Mouse (Mus musculus) limb, embryonic 14.5 days (tissue): ENCODE measurements around the gene Tmem214. TPM values are rescaled to one million over a fixed set of nuclear protein-coding genes. Genes with fewer than 3 reads are reported as not detected.
"Not testable (repeated sequence)": the region's sequence is repeated elsewhere in the genome, so short reads cannot be mapped to it uniquely, and the experiment has no call there.

Experiments
- ATAC-seq: fragments of 200-750 bp; cut with Nextera tagmentation; 2 replicates; pipeline ENCODE4 v1.8.0; 2017; ENCODE audit warnings: low read depth, moderate number of reproducible peaks, moderate TSS enrichment; ENCODE audit not compliant: low FRiP score
- DNase-seq: peaks from one replicate; pipeline ENCODE4 v3.0.0-alpha.2; 2015; ENCODE audit warnings: low spot score
- H3K27ac ChIP-seq: fragments of 300-500 bp; sonication (generic); replicated peaks from 2 replicates; pipeline ENCODE4 v1.5.1; 2014; ENCODE audit warnings: low read depth, mild to moderate bottlenecking, low read length, moderate library complexity, mixed read lengths
- H3K27me3 ChIP-seq: fragments of 300-500 bp; sonication (generic); 2 replicates; pipeline ENCODE4 v1.6.1; 2014; ENCODE audit warnings: low read length, mixed read lengths; ENCODE audit not compliant: control insufficient read depth, insufficient read depth
- H3K36me3 ChIP-seq: fragments of 300-500 bp; sonication (generic); 2 replicates; pipeline ENCODE4 v1.6.1; 2014; ENCODE audit warnings: mild to moderate bottlenecking, low read length, moderate library complexity, mixed read lengths; ENCODE audit not compliant: control insufficient read depth, insufficient read depth
- H3K4me1 ChIP-seq: fragments of 300-500 bp; sonication (generic); 2 replicates; pipeline ENCODE4 v1.6.1; 2014; ENCODE audit warnings: antibody characterized with exemption, low read length, mixed read lengths; ENCODE audit not compliant: control insufficient read depth, insufficient read depth
- H3K4me2 ChIP-seq: fragments of 300-500 bp; sonication (generic); replicated peaks from 2 replicates; pipeline ENCODE4 v1.6.1; 2014; ENCODE audit warnings: low read depth, mild to moderate bottlenecking, low read length, moderate library complexity; ENCODE audit not compliant: severe bottlenecking
- H3K4me3 ChIP-seq: fragments of 300-500 bp; sonication (generic); replicated peaks from 2 replicates; pipeline ENCODE4 v1.5.1; 2014; ENCODE audit warnings: low read length
- H3K9ac ChIP-seq: fragments of 300-500 bp; sonication (generic); 2 replicates; pipeline ENCODE4 v1.6.1; 2014; ENCODE audit warnings: mild to moderate bottlenecking, low read depth, low read length, moderate library complexity; ENCODE audit not compliant: severe bottlenecking
- H3K9me3 ChIP-seq: fragments of 300-500 bp; sonication (generic); 2 replicates; pipeline ENCODE4 v1.6.1; 2016; ENCODE audit warnings: low read length; ENCODE audit not compliant: control insufficient read depth
- POLR2A ChIP-seq: fragments of 200-500 bp; IDR thresholded peaks from 2 replicates; pipeline ENCODE4 v1.8.0; 2012; ENCODE audit warnings: inconsistent platforms, mild to moderate bottlenecking, moderate library complexity, borderline replicate concordance; ENCODE audit not compliant: insufficient read depth, insufficient read length; ENCODE audit errors: extremely low read depth
- WGBS: fragments of 180-500 bp; shearing (Covaris S2); extraction: QIAGEN DNeasy Blood & Tissue Kit; methylation state at CpG from one replicate; pipeline ENCODE4 v1.1.7; 2014; 5-methylcytosine and 5-hydroxymethylcytosine counted together
- polyA plus RNA-seq, 2 experiments: library from polyadenylated mRNA; depleted of rRNA in 1 of 2; stranded (reverse) in 1 of 2; unstranded in 1 of 2; fragments of >200 nt; fragmentation: Nextera tagmentation in 1 of 2; extraction: Ambion mirVana in 1 of 2; gene quantifications; 2 replicates each; pipeline versions ENCODE4 v1.2.1 to v1.2.3; 2012 to 2014

Gene Tmem214
- polyA plus RNA-seq, 2 experiments = 81.8 to 115 TPM

DNA sequence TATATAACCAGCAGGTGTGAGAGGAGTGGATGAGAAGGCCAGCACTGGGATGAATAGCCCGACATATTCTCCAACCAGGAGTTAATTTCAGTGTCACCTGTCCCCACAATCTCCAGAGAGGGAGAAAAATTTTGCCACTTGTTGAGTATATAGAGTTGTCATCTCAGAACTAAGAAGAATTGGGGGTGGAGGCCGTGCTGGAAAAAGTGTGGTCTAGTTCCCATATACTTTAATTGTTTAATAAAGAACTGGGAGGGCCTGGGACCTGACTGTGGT, 2.3 kb downstream of the Tmem214 start:
- DNase-seq = no peak
- WGBS = 13% methylated on average over 2 of the region's 2 CpGs
- Histone ChIP-seq H3K27me3 (no peaks in the 10 kb centered on the region), H3K4me2 (peak overlapping the region; percentile 80), H3K9ac (peak overlapping the region; percentile 96), H3K4me3 (peak overlapping the region; percentile 94), H3K9me3 (no peaks in the 10 kb centered on the region), H3K27ac (peak overlapping the region; percentile 79), H3K4me1 (peaks cover 13% of the 10 kb centered on the region), H3K36me3 (peaks cover 50% of the 10 kb centered on the region)
- no peak for ATAC-seq
- TF ChIP-seq POLR2A = no peak

DNA sequence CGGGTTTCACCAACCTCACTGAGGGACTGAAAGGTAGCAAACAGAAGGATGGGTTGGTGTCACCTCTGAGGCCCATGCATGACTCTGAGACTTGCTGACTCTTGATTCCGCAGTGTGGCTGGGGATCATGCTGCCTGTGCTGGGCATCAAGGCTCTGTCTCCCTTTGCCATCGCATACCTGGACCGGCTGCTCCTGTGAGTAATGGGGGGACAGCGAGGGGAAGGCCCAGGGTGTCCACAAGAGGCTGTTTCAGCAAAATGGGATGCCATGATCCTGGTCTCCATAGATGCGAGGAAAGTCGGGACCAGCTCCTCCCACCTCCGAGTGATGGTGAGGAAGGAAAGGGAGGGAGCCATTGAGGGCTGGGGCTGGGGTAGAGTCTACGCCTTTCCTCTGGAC, 4.8 kb downstream of the Tmem214 start:
- 93% methylated on average over 9 of the region's 9 CpGs for WGBS
- H3K4me1 ChIP-seq = peaks cover 13% of the 10 kb centered on the region
- peaks cover 66% of the 10 kb centered on the region for H3K36me3 ChIP-seq
- H3K4me3 ChIP-seq = no peak overlapping the region
- no peak overlapping the region for H3K27ac ChIP-seq
- no peaks in the 10 kb centered on the region for H3K9me3 ChIP-seq
- no peak overlapping the region for H3K9ac ChIP-seq
- H3K27me3 ChIP-seq = no peaks in the 10 kb centered on the region
- no peak for TF ChIP-seq POLR2A
- no peak overlapping the region for H3K4me2 ChIP-seq
- ATAC-seq = no peak
- no peak for DNase-seq

DNA sequence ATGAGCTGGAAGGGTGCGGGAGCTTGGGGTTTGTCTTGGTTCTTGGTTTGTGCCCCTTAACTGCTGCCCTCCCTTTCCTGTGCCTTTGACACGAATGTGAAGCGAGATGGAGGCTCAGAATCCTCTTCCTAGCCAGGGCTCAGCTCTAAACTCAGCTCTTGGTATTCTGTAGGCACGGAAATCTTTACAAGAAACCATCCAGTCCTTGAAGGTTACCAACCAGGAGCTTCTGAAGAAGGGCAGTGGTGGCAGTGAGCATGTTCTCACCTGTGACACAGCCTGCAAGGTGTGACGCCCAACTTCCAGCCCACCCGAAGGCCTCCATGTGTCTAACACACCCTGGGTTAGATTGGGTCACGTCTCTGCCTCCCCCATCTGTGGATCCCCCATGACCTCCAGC, 6.6 kb downstream of the Tmem214 start:
- no peaks in the 10 kb centered on the region for H3K9me3 ChIP-seq
- no peak overlapping the region for H3K4me2 ChIP-seq
- H3K27ac ChIP-seq = no peak overlapping the region
- no peak for TF ChIP-seq POLR2A
- WGBS = 90% methylated on average over 7 of the region's 7 CpGs
- peaks cover 68% of the 10 kb centered on the region for H3K36me3 ChIP-seq
- DNase-seq (no peak), ATAC-seq (no peak)
- no peaks in the 10 kb centered on the region for H3K27me3 ChIP-seq
- H3K9ac ChIP-seq = no peak overlapping the region
- H3K4me3 ChIP-seq = no peak overlapping the region
- peaks cover 17% of the 10 kb centered on the region for H3K4me1 ChIP-seq

DNA sequence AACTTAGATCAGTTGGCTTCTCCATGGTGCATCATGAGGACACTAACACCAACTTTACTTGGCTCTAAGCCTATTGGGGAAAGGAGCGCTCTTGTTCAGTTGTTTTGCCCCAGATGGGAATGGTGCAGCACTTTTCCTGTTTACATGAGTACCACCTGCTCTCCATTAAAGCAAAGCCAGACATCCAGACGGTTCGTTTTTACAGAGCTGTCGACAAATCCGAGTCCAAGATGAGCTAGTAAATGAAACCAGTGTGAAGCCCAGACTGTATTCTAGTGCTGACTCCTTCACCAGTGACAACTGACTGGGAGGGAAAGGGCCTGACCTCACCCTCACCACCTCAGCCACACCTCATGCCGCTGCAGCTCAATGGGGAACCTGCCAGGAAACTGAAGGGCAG, 10.8 kb downstream of the Tmem214 start:
- WGBS = 17% methylated on average over 6 of the region's 6 CpGs
- peaks cover 42% of the 10 kb centered on the region for H3K36me3 ChIP-seq
- H3K9me3 ChIP-seq = no peaks in the 10 kb centered on the region
- H3K4me3 ChIP-seq = no peak overlapping the region
- H3K4me1 ChIP-seq = peaks cover 8% of the 10 kb centered on the region; the same call in 1 of the 2 replicates
- peak; percentile 30 for DNase-seq
- no peaks in the 10 kb centered on the region for H3K27me3 ChIP-seq
- H3K4me2 ChIP-seq = no peak overlapping the region
- TF ChIP-seq POLR2A = no peak
- no peak overlapping the region for H3K9ac ChIP-seq
- H3K27ac ChIP-seq = no peak overlapping the region
- no peak for ATAC-seq

DNA sequence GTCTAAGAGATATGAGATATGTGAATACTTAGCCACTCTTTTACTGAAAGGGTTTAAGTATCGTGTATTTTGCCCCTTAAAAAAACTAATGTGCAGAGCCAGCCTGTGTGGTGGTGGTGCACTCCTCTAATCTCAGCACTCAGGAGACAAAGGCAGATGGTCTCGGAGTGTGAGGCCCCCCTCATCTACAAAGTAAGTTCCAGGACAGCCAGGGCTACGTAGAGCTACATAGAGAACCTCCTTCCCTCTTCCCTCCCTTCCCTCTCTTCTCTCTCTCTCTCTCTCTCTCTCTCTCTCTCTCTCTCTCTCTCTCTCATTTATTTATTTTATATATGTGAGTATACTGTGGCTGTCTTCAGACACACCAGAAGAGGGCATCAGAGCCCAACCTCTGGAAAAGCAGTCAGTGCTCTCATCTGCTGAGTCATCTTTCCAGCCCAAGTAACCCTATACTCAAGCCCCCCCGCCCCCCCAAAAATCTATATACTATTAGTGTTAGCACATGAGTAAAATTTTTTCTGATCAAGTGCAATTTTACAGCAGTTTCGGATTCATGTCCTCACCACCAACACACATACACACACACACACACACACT, 11.6 kb downstream of the Tmem214 start:
- Histone ChIP-seq H3K27ac (no peak overlapping the region), H3K27me3 (no peaks in the 10 kb centered on the region), H3K9ac (no peak overlapping the region), H3K4me3 (no peak overlapping the region), H3K36me3 (peaks cover 33% of the 10 kb centered on the region), H3K4me2 (no peak overlapping the region), H3K9me3 (no peaks in the 10 kb centered on the region), H3K4me1 (peaks cover 8% of the 10 kb centered on the region; the same call in 1 of the 2 replicates)
- no peak for TF ChIP-seq POLR2A
- 66% methylated on average over 5 of the region's 5 CpGs for WGBS
- ATAC-seq = no peak
- DNase-seq = peak; percentile 25

DNA sequence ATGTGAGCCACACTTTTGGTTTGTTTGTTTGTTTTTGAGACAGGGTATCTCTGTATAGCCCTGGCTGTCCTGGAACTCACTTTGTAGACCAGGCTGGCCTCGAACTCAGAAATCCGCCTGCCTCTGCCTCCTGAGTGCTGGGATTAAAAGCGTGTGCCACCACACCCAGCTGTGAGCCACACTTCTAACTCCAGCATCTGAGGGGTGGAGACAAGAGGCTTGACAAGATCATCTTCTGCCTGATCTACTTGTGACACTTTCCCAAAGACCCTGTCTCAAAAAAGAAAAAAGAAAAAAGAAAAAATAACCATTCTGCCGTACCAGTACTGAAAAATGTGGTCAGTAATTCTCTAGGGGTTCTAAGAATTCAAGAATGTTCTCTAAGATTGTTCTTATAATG, 14.0 kb downstream of the Tmem214 start:
- H3K9ac ChIP-seq, H3K4me1 ChIP-seq, DNase-seq, H3K27ac ChIP-seq, ATAC-seq, H3K36me3 ChIP-seq, H3K4me3 ChIP-seq, H3K4me2 ChIP-seq, H3K9me3 ChIP-seq, H3K27me3 ChIP-seq: not testable (repeated sequence)
- WGBS = 80% methylated on average over 4 of the region's 4 CpGs
